Mouse (Mus musculus) liver, embryonic 15.5 days (tissue): ENCODE results near the gene Lgals3. TPM values are rescaled to one million over a fixed set of nuclear protein-coding genes. Genes with fewer than 3 reads are reported as not detected.

Experiments used
- ATAC-seq: fragments of 200-750 bp; cut with Nextera tagmentation; 2 replicates; pipeline ENCODE4 v1.8.0; 2017; ENCODE audit warnings: moderate number of reproducible peaks, mild to moderate bottlenecking, moderate library complexity; ENCODE audit not compliant: insufficient read depth
- H3K27ac ChIP-seq: fragments of 300-500 bp; sonication (generic); replicated peaks from 2 replicates; pipeline ENCODE4 v1.5.1; 2015; ENCODE audit warnings: mild to moderate bottlenecking, inconsistent platforms
- H3K27me3 ChIP-seq: fragments of 300-500 bp; sonication (generic); 2 replicates; pipeline ENCODE4 v1.6.1; 2015; ENCODE audit warnings: mild to moderate bottlenecking, inconsistent platforms
- H3K36me3 ChIP-seq: fragments of 300-500 bp; sonication (generic); replicated peaks from 2 replicates; pipeline ENCODE4 v1.6.1; 2015; ENCODE audit warnings: moderate library complexity, mild to moderate bottlenecking, inconsistent platforms
- H3K4me1 ChIP-seq: fragments of 300-500 bp; sonication (generic); replicated peaks from 2 replicates; pipeline ENCODE4 v1.6.1; 2015; ENCODE audit warnings: inconsistent platforms
- H3K4me2 ChIP-seq: fragments of 300-500 bp; sonication (generic); 2 replicates; pipeline ENCODE4 v1.6.1; 2015; ENCODE audit warnings: moderate library complexity, mild to moderate bottlenecking, inconsistent platforms
- H3K4me3 ChIP-seq: fragments of 300-500 bp; sonication (generic); replicated peaks from 2 replicates; pipeline ENCODE4 v1.5.1; 2015; ENCODE audit warnings: mild to moderate bottlenecking, inconsistent platforms
- H3K9ac ChIP-seq: fragments of 300-500 bp; sonication (generic); 2 replicates; pipeline ENCODE4 v1.6.1; 2015; ENCODE audit warnings: moderate library complexity, mild to moderate bottlenecking, inconsistent platforms
- H3K9me3 ChIP-seq: fragments of 300-500 bp; sonication (generic); replicated peaks from 2 replicates; pipeline ENCODE4 v1.6.1; 2016; ENCODE audit warnings: inconsistent platforms
- WGBS: fragments of 180-500 bp; shearing (Covaris S2); methylation state at CpG from one replicate; pipeline ENCODE4 v1.1.7; 2015; ENCODE audit warnings: mixed read lengths; ENCODE audit not compliant: insufficient replicate concordance; 5-methylcytosine and 5-hydroxymethylcytosine counted together
- polyA plus RNA-seq: library from polyadenylated mRNA; unstranded; fragments of >200 nt; fragmentation: Nextera tagmentation; extraction: Ambion mirVana; gene quantifications from 2 replicates; pipeline ENCODE4 v1.2.1, GENCODE M21; 2015

Gene Lgals3
- polyA plus RNA-seq, 1 experiment from 2014 or later = 43.1 TPM

DNA sequence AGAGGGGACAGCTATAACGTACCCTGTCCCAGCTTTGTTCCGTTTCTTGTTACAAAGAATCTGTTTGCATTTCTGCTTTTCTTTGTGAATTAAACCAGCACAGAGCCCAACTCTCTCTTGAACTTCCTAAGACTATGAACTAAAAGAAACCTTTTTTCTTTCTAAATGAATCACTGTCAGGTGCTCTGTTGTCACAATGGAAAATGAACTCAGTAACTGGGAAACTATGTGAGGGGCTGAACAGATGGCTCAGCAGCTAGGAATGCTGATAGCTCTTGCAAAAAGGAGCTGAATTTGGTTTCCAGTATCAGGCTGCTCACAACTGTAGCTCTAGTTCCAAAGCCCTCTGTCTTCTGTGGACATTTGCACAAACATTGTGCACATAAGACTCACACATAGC lies 16.6 kb upstream of the Lgals3 start:
- Histone ChIP-seq H3K9me3 (no peaks in the 10 kb centered on the region), H3K9ac (no peak overlapping the region), H3K27ac (no peak overlapping the region), H3K4me2 (no peak overlapping the region), H3K4me3 (no peak overlapping the region), H3K4me1 (peaks cover 19% of the 10 kb centered on the region), H3K36me3 (no peaks in the 10 kb centered on the region), H3K27me3 (no peaks in the 10 kb centered on the region)
- ATAC-seq = no peak
- 74% methylated on average over 2 of the region's 2 CpGs for WGBS

- peaks cover 19% of the 10 kb centered on the region for H3K4me1 ChIP-seq
- no peak overlapping the region for H3K4me2 ChIP-seq
- no peaks in the 10 kb centered on the region for H3K36me3 ChIP-seq
- H3K4me3 ChIP-seq = no peak overlapping the region
- 81% methylated on average over 10 of the region's 10 CpGs for WGBS
- ATAC-seq = no peak
- no peak overlapping the region for H3K27ac ChIP-seq
- H3K27me3 ChIP-seq = no peaks in the 10 kb centered on the region
- H3K9me3 ChIP-seq = no peaks in the 10 kb centered on the region
- H3K9ac ChIP-seq = no peak overlapping the region
These were observed 15.3 kb upstream of the Lgals3 start for GRCm38 (mm10) chr14:47352272-47352671.

DNA sequence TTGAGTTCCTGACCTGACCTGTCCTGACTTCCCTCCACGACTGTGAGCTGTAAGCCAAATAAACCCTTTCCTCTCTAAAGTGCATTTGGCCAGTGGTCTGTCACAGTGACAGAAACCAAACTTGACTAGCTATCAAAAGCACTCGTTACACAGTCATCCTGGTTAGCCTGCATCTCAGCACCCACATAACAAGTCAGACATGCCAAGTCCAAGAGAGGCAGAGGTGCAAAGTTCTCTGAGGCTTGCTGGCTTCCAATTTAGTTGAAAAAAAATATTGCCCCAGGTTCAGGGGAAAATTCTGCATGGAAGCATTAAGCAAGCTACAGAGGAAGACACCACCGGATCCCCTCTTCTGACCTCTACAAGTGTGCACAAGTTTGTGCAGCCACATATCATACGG lies 14.3 kb upstream of the Lgals3 start:
- Histone ChIP-seq H3K27ac (no peak overlapping the region), H3K4me3 (no peak overlapping the region), H3K9ac (no peak overlapping the region), H3K36me3 (no peaks in the 10 kb centered on the region), H3K9me3 (no peaks in the 10 kb centered on the region), H3K27me3 (no peaks in the 10 kb centered on the region), H3K4me1 (peaks cover 19% of the 10 kb centered on the region), H3K4me2 (no peak overlapping the region)
- no peak for ATAC-seq
- WGBS = 63% methylated on average over 4 of the region's 4 CpGs

GRCm38 (mm10) chr14:47354111-47354577 lies 13.4 kb upstream of the Lgals3 start:
- Histone ChIP-seq H3K27me3 (no peaks in the 10 kb centered on the region), H3K9me3 (no peaks in the 10 kb centered on the region), H3K4me2 (peak overlapping the region; percentile 10), H3K4me1 (peaks cover 19% of the 10 kb centered on the region), H3K27ac (peak overlapping the region; percentile 51; the same call in 1 of the 2 replicates), H3K36me3 (no peaks in the 10 kb centered on the region), H3K9ac (no peak overlapping the region), H3K4me3 (no peak overlapping the region)
- ATAC-seq = peak; percentile 51; the same call in 1 of the 2 replicates
- 40% methylated on average over 8 of the region's 8 CpGs for WGBS

- no peaks in the 10 kb centered on the region for H3K9me3 ChIP-seq
- no peaks in the 10 kb centered on the region for H3K36me3 ChIP-seq
- ATAC-seq = no peak
- H3K4me2 ChIP-seq = no peak overlapping the region
- H3K27me3 ChIP-seq = no peaks in the 10 kb centered on the region
- 60% methylated on average over 5 of the region's 5 CpGs for WGBS
- no peak overlapping the region; the same call in 1 of the 2 replicates for H3K9ac ChIP-seq
- H3K4me1 ChIP-seq = peaks cover 19% of the 10 kb centered on the region
- no peak overlapping the region; the same call in 1 of the 2 replicates for H3K27ac ChIP-seq
- no peak overlapping the region for H3K4me3 ChIP-seq
These were observed 12.6 kb upstream of the Lgals3 start for GRCm38 (mm10) chr14:47354948-47355347.

GRCm38 (mm10) chr14:47356622-47357021 lies 10.9 kb upstream of the Lgals3 start:
- ATAC-seq = no peak
- no peaks in the 10 kb centered on the region for H3K9me3 ChIP-seq
- H3K4me1 ChIP-seq = peaks cover 19% of the 10 kb centered on the region
- H3K9ac ChIP-seq = no peak overlapping the region
- no peaks in the 10 kb centered on the region for H3K36me3 ChIP-seq
- WGBS = 61% methylated on average over 3 of the region's 3 CpGs
- no peak overlapping the region for H3K4me2 ChIP-seq
- no peak overlapping the region for H3K4me3 ChIP-seq
- H3K27ac ChIP-seq = no peak overlapping the region
- H3K27me3 ChIP-seq = no peaks in the 10 kb centered on the region

DNA sequence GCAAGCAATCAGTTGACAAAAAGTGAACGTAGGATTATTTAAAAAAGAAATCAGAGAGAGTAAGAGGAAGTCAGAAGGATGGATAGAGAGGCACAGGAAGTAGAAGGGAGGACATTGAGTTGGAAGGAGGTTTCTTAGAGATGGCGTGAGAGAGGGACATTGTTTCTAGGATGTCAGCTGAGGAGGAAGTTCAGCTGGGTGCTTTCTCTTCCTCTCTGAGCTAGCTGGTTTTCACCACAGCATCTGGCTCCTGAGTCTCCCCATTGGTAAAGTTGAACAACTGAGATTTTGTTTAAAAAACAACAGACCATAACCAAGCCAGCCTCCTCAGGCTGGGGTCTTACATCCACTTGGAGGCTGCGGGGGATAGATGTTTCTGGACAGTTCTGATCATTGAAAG lies 7.9 kb upstream of the Lgals3 start:
- Histone ChIP-seq H3K27ac (no peak overlapping the region), H3K36me3 (no peaks in the 10 kb centered on the region), H3K4me1 (peaks cover 10% of the 10 kb centered on the region), H3K4me2 (no peak overlapping the region), H3K9me3 (no peaks in the 10 kb centered on the region), H3K4me3 (no peak overlapping the region), H3K9ac (no peak overlapping the region), H3K27me3 (no peaks in the 10 kb centered on the region)
- no peak for ATAC-seq
- 43% methylated on average over 3 of the region's 3 CpGs for WGBS

GRCm38 (mm10) chr14:47361418-47361817 lies 6.1 kb upstream of the Lgals3 start:
- Histone ChIP-seq H3K36me3 (no peaks in the 10 kb centered on the region), H3K27me3 (no peaks in the 10 kb centered on the region), H3K27ac (no peak overlapping the region), H3K9ac (no peak overlapping the region), H3K4me2 (no peak overlapping the region), H3K4me3 (no peak overlapping the region), H3K4me1 (peaks cover 21% of the 10 kb centered on the region), H3K9me3 (no peaks in the 10 kb centered on the region)
- 41% methylated on average over 2 of the region's 2 CpGs for WGBS
- ATAC-seq = no peak

- no peaks in the 10 kb centered on the region for H3K9me3 ChIP-seq
- H3K27ac ChIP-seq = no peak overlapping the region
- no peaks in the 10 kb centered on the region for H3K27me3 ChIP-seq
- no peak overlapping the region for H3K4me2 ChIP-seq
- H3K9ac ChIP-seq = no peak overlapping the region
- no peaks in the 10 kb centered on the region for H3K36me3 ChIP-seq
- H3K4me3 ChIP-seq = no peak overlapping the region
- no peak for ATAC-seq
- peaks cover 26% of the 10 kb centered on the region for H3K4me1 ChIP-seq
- WGBS = 53% methylated on average over 9 of the region's 9 CpGs
These were observed 5.7 kb upstream of the Lgals3 start for GRCm38 (mm10) chr14:47361899-47362298.

DNA sequence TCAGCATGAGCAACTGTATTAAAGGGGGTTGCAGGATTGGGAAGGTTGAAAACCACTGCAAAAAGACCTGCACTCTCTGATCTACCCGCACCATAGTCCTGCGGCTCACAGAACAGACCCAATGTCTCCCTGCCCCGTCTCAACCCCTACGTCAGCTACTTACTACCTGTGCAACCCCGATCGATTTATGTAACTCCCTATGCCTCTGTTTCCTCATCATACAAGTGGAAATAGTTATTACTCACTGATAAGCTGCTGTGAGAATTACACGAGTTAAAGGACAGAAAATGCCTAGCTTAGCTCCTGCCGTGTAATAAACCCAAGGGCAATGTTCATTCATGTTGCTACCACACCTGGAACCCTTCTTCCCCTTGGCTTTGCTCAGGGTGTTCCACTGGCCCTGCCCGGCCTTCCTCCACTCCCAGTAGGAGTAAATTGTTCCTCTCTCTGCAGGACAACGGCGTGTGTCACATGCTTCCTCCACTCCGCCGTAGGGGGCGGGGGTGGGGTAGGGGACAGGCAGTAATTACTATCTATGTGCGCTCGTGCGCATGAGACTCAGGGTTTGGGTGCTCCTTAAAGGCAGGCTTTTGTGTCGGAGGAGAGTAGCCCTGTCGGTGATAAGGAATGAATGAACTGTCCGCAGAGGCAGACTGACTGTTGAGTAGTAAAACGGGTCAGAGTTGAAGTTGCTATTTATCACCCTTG lies 2.7 kb upstream of the Lgals3 start:
- Histone ChIP-seq H3K27me3 (no peaks in the 10 kb centered on the region), H3K4me2 (peak overlapping the region; percentile 53), H3K4me3 (0 out of 2 replicates have a peak overlapping the region, but pooled peaks have one; percentile 3), H3K27ac (no peak overlapping the region), H3K9me3 (no peaks in the 10 kb centered on the region), H3K4me1 (peaks cover 33% of the 10 kb centered on the region), H3K9ac (no peak overlapping the region), H3K36me3 (no peaks in the 10 kb centered on the region)
- ATAC-seq = peak; percentile 61; the same call in 1 of the 2 replicates
- 17% methylated on average over 21 of the region's 21 CpGs for WGBS

DNA sequence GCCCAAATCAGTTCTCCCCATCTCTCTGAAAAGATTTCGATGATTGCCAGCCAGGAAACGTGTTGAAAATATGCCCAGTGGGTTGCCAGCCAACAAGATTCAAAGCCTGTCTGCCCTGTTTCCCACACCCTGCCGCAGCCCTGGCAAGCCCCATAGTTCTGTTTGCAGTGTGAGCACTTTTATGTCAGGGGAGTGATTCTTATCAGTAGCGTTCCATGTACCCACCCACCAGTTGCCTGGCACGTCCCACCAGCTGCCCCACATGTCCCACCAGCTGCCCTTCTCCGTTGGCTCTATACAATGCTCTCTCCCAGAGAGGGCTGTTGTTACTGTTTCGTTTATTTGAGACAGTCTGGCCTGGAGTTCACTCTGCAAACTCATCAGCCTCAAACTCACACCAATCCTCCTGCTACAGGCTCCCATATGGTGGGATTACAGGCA lies 650 bp upstream of the Lgals3 start:
- 0 out of 2 replicates have a peak, but pooled peaks have one; percentile 47 for ATAC-seq
- WGBS = 13% methylated on average over 7 of the region's 7 CpGs

More for the DNA sequence above, 650 bp upstream of the Lgals3 start:
- H3K9me3 ChIP-seq = no peaks in the 10 kb centered on the region
- H3K4me2 ChIP-seq = no peak overlapping the region
- no peak overlapping the region for H3K27ac ChIP-seq
- peaks cover 12% of the 10 kb centered on the region for H3K27me3 ChIP-seq
- H3K36me3 ChIP-seq = no peaks in the 10 kb centered on the region
- peaks cover 33% of the 10 kb centered on the region for H3K4me1 ChIP-seq
- H3K9ac ChIP-seq = no peak overlapping the region; the same call in 1 of the 2 replicates
- H3K4me3 ChIP-seq = no peak overlapping the region
